Mouse (Mus musculus): ENCODE measurements at regions not wholly inside any gene's neighbourhood (a gene's known extent, or its start where the extent isn't known, plus 50 kb on each side); places are given as distances from the start of the nearest gene placed in this dataset.

- Histone ChIP-seq H3K9ac (ENCODE audit: low read depth, poor library complexity, severe bottlenecking) (no peak overlapping the region), H3K4me3 (ENCODE audit: low read depth, low read length) (no peak overlapping the region), H3K36me3 (ENCODE audit: control insufficient read depth, insufficient read depth, low read length, poor library complexity, severe bottlenecking) (no peaks in the 10 kb centered on the region), H3K27ac (ENCODE audit: insufficient read depth, low read length) (no peak overlapping the region), H3K27me3 (ENCODE audit: control insufficient read depth, insufficient read depth, low read length, poor library complexity, severe bottlenecking) (no peaks in the 10 kb centered on the region), H3K9me3 (replicated peaks; ENCODE audit: control insufficient read depth, insufficient read depth, low read length, poor library complexity, severe bottlenecking) (0 out of 2 replicates have a peak, but pooled peaks cover 3% of the 10 kb centered on the region), H3K4me1 (ENCODE audit: control insufficient read depth, insufficient read depth, low read length) (no peaks in the 10 kb centered on the region)
- TF ChIP-seq POLR2A (IDR thresholded peaks at IDR 0.05; ENCODE audit: insufficient read depth, low read length) (no peak), EP300 (IDR thresholded peaks at IDR 0.05; ENCODE audit: insufficient read depth, low read depth, low read length) (no peak), CTCF (IDR thresholded peaks at IDR 0.05; ENCODE audit: low read depth, low read length) (no peak)
Observed at GRCm38 (mm10) chr13:115911524-115912459, 397.7 kb downstream of the Isl1 start.

- Histone ChIP-seq H3K4me3 (ENCODE audit: low read depth, low read length) (no peak overlapping the region), H3K27me3 (ENCODE audit: control insufficient read depth, insufficient read depth, low read length, poor library complexity, severe bottlenecking) (no peaks in the 10 kb centered on the region), H3K36me3 (ENCODE audit: control insufficient read depth, insufficient read depth, low read length, poor library complexity, severe bottlenecking) (no peaks in the 10 kb centered on the region), H3K9ac (ENCODE audit: low read depth, poor library complexity, severe bottlenecking) (no peak overlapping the region), H3K27ac (ENCODE audit: insufficient read depth, low read length) (no peak overlapping the region), H3K9me3 (replicated peaks; ENCODE audit: control insufficient read depth, insufficient read depth, low read length, poor library complexity, severe bottlenecking) (0 out of 2 replicates have a peak, but pooled peaks cover 3% of the 10 kb centered on the region), H3K4me1 (ENCODE audit: control insufficient read depth, insufficient read depth, low read length) (no peaks in the 10 kb centered on the region)
- no peak for TF ChIP-seq POLR2A (IDR thresholded peaks at IDR 0.05; ENCODE audit: insufficient read depth, low read length)
- no peak for TF ChIP-seq CTCF (IDR thresholded peaks at IDR 0.05; ENCODE audit: low read depth, low read length)
- no peak for TF ChIP-seq EP300 (IDR thresholded peaks at IDR 0.05; ENCODE audit: insufficient read depth, low read depth, low read length)
Observed at GRCm38 (mm10) chr13:115910866-115911449, 398.5 kb downstream of the Isl1 start.

GRCm38 (mm10) chr13:115880616-115881015 lies 428.9 kb downstream of the Isl1 start:
- Histone ChIP-seq H3K9ac (ENCODE audit: low read depth, poor library complexity, severe bottlenecking) (no peak overlapping the region), H3K9me3 (replicated peaks; ENCODE audit: control insufficient read depth, insufficient read depth, low read length, poor library complexity, severe bottlenecking) (no peaks in the 10 kb centered on the region), H3K27ac (ENCODE audit: insufficient read depth, low read length) (no peak overlapping the region), H3K36me3 (ENCODE audit: control insufficient read depth, insufficient read depth, low read length, poor library complexity, severe bottlenecking) (no peaks in the 10 kb centered on the region), H3K4me3 (ENCODE audit: low read depth, low read length) (no peak overlapping the region), H3K4me1 (ENCODE audit: control insufficient read depth, insufficient read depth, low read length) (no peaks in the 10 kb centered on the region), H3K27me3 (ENCODE audit: control insufficient read depth, insufficient read depth, low read length, poor library complexity, severe bottlenecking) (no peaks in the 10 kb centered on the region)
- TF ChIP-seq POLR2A (IDR thresholded peaks at IDR 0.05; ENCODE audit: insufficient read depth, low read length) (no peak), CTCF (IDR thresholded peaks at IDR 0.05; ENCODE audit: low read depth, low read length) (no peak), EP300 (IDR thresholded peaks at IDR 0.05; ENCODE audit: insufficient read depth, low read depth, low read length) (no peak)

GRCm38 (mm10) chr13:115860480-115860879 lies 449.0 kb downstream of the Isl1 start:
- Histone ChIP-seq H3K4me1 (ENCODE audit: control insufficient read depth, insufficient read depth, low read length) (no peaks in the 10 kb centered on the region), H3K36me3 (ENCODE audit: control insufficient read depth, insufficient read depth, low read length, poor library complexity, severe bottlenecking) (no peaks in the 10 kb centered on the region), H3K9me3 (replicated peaks; ENCODE audit: control insufficient read depth, insufficient read depth, low read length, poor library complexity, severe bottlenecking) (no peaks in the 10 kb centered on the region), H3K9ac (ENCODE audit: low read depth, poor library complexity, severe bottlenecking) (no peak overlapping the region), H3K27ac (ENCODE audit: insufficient read depth, low read length) (no peak overlapping the region), H3K27me3 (ENCODE audit: control insufficient read depth, insufficient read depth, low read length, poor library complexity, severe bottlenecking) (no peaks in the 10 kb centered on the region), H3K4me3 (ENCODE audit: low read depth, low read length) (no peak overlapping the region)
- TF ChIP-seq CTCF (IDR thresholded peaks at IDR 0.05; ENCODE audit: low read depth, low read length), result no peak
- TF ChIP-seq EP300 (IDR thresholded peaks at IDR 0.05; ENCODE audit: insufficient read depth, low read depth, low read length), result no peak
- TF ChIP-seq POLR2A (IDR thresholded peaks at IDR 0.05; ENCODE audit: insufficient read depth, low read length), result no peak

- H3K4me1 ChIP-seq (ENCODE audit: control insufficient read depth, insufficient read depth, low read length), result no peaks in the 10 kb centered on the region
- no peak for TF ChIP-seq EP300 (IDR thresholded peaks at IDR 0.05; ENCODE audit: insufficient read depth, low read depth, low read length)
- no peak for TF ChIP-seq POLR2A (IDR thresholded peaks at IDR 0.05; ENCODE audit: insufficient read depth, low read length)
- no peak for TF ChIP-seq CTCF (IDR thresholded peaks at IDR 0.05; ENCODE audit: low read depth, low read length)
- H3K9ac ChIP-seq (ENCODE audit: low read depth, poor library complexity, severe bottlenecking), result no peak overlapping the region
- no peak overlapping the region for H3K27ac ChIP-seq (ENCODE audit: insufficient read depth, low read length)
- no peak overlapping the region for H3K4me3 ChIP-seq (ENCODE audit: low read depth, low read length)
- H3K36me3 ChIP-seq (ENCODE audit: control insufficient read depth, insufficient read depth, low read length, poor library complexity, severe bottlenecking), result no peaks in the 10 kb centered on the region
- no peaks in the 10 kb centered on the region for H3K27me3 ChIP-seq (ENCODE audit: control insufficient read depth, insufficient read depth, low read length, poor library complexity, severe bottlenecking)
- H3K9me3 ChIP-seq (replicated peaks; ENCODE audit: control insufficient read depth, insufficient read depth, low read length, poor library complexity, severe bottlenecking), result no peaks in the 10 kb centered on the region
Observed at GRCm38 (mm10) chr13:115856632-115857031, 452.9 kb downstream of the Isl1 start.

Data from ES-Bruce4 (cell line).